Mouse (Mus musculus) liver, embryonic 14.5 days (tissue): ENCODE measurements around the gene Tkt.

Experiments
- CTCF ChIP-seq: IDR thresholded peaks from 2 replicates; pipeline ENCODE4 v1.5.1; 2016; ENCODE audit warnings: antibody characterized with exemption, low read depth, control low read depth
- EP300 ChIP-seq: IDR thresholded peaks from 2 replicates; pipeline ENCODE4 v1.6.1; 2016; ENCODE audit warnings: antibody characterized with exemption, low read depth

GRCm38 (mm10) chr14:30609499-30609898, 61.3 kb downstream of the Tkt start:
- TF ChIP-seq CTCF = no peak
- no peak for TF ChIP-seq EP300
